Comparison of ENCODE assay signal across 10 mouse cellular contexts in the genomic region with DNA sequence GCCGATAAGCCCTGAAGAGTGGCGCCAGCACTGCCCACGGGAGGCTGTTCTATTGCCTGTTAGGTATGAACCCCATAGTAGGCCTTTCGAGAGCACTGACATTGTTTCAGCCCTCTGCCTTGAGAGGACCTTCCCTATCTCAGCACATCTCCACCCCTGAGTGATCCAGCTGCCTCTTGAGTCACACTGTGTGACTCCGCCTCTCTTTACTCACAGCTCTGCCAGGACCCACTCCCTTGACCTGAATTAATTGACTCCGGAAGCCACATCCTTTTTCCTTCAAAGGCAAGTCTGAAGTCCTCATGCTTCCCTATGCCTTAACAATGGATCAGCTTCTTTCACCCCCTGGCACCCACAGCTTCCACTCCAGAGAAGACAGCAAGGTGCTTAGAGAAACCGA. TPM values are rescaled to one million over a fixed set of nuclear protein-coding genes. Genes with fewer than 3 reads are reported as not detected.
DNase-seq lines count a peak whose midpoint lies in the region; ATAC-seq and TF ChIP-seq lines count a peak whose summit lies in the region.
"Had no signal": no experiment of that assay in that cellular context is flagged by ENCODE, and none has a peak within 500 bp of the region (broad histone marks: within the 10 kb centered on the region; RNA-seq: fewer than 3 reads in every experiment).

No protein-coding gene starts in this region.

- TF ChIP-seq EP300 in liver, embryonic 14.5 days (IDR thresholded peaks at IDR 0.05; ENCODE audit: low read depth) = no peak

- H3K9ac ChIP-seq in liver, embryonic 14.5 days (replicated peaks) = no peak overlapping the region

- peaks cover 16% of the 10 kb centered on the region for H3K36me3 ChIP-seq in megakaryocyte, embryonic 14.5 days (replicated peaks; ENCODE audit: low read length)
- no peaks in the 10 kb centered on the region for H3K36me3 ChIP-seq in liver, embryonic 14.5 days (replicated peaks; ENCODE audit: control insufficient read depth, insufficient read depth, low read depth)

- H3K27me3 ChIP-seq in megakaryocyte, embryonic 14.5 days (replicated peaks) = no peaks in the 10 kb centered on the region
- no peaks in the 10 kb centered on the region for H3K27me3 ChIP-seq in liver, embryonic 14.5 days (ENCODE audit: control insufficient read depth, insufficient read depth, low read length)

- H3K4me3 ChIP-seq in megakaryocyte, embryonic 14.5 days (replicated peaks) = peak overlapping the region; percentile 21
- H3K4me3 ChIP-seq in liver, embryonic 14.5 days (ENCODE audit: insufficient read depth in 1 of 2, low read depth in 2 of 2, low read length in 2 of 2) = no peak overlapping the region

- no peak for ATAC-seq in megakaryocyte, adult 5-6 weeks (ENCODE audit: poor library complexity, severe bottlenecking)
- no peak for ATAC-seq in liver, embryonic 14.5 days (ENCODE audit: insufficient read depth)

- H3K9me3 ChIP-seq in megakaryocyte, embryonic 14.5 days = no peaks in the 10 kb centered on the region
- H3K9me3 ChIP-seq in liver, embryonic 14.5 days (ENCODE audit: control insufficient read depth, low read length) = no peaks in the 10 kb centered on the region

- 49% methylated on average over 7 of the region's 7 CpGs for WGBS in liver, embryonic 14.5 days (ENCODE audit: insufficient replicate concordance)

- H3K4me2 ChIP-seq in liver, embryonic 14.5 days (ENCODE audit: low read depth) = peak overlapping the region; percentile 6; the same call in 1 of the 2 replicates

- no peak for TF ChIP-seq CTCF in liver, embryonic 14.5 days (IDR thresholded peaks at IDR 0.05; ENCODE audit: low read depth)

- peaks cover 66% of the 10 kb centered on the region for H3K4me1 ChIP-seq in megakaryocyte, embryonic 14.5 days
- peaks cover 18 to 31% of the 10 kb centered on the region in 2 experiments for H3K4me1 ChIP-seq in liver, embryonic 14.5 days (replicated peaks; ENCODE audit: control insufficient read depth in 2 of 2, insufficient read depth in 2 of 2, low read length in 1 of 2)

- H3K27ac ChIP-seq in liver, embryonic 14.5 days = peak overlapping the region; percentile 37

- DNase-seq in adrenal gland, postnatal 25 days = peak; percentile 51
- DNase-seq in liver, embryonic 14.5 days (ENCODE audit: low read depth in 3 of 3, low spot score in 3 of 3) = no peak
- no peak for DNase-seq in embryo, embryonic 9.5 days (ENCODE audit: extremely low spot score)
- DNase-seq in layer of hippocampus, postnatal 10 days (ENCODE audit: low spot score in 2 of 2) = no peak
- DNase-seq in urinary bladder, postnatal 25 days (ENCODE audit: low spot score) = no peak
- DNase-seq: cerebellum, adult 8-10 months; gastrocnemius, postnatal 36 days; layer of hippocampus, adult 9-11 months had no signal

RNA-seq across cellular contexts. Expression of a gene that starts 4.6 kb away (rescaled TPM):
- 59.1 and 85.0 TPM in 2 replicates for polyA plus RNA-seq in megakaryocyte, embryonic 14.5 days (2012; ENCODE audit: insufficient read depth, low replicate concordance)
- total RNA-seq in megakaryocyte, adult 5-6 weeks (2015) = 14.5 and 17.0 TPM in 2 replicates
- 3.8 and 6.1 TPM in 2 replicates for total RNA-seq in megakaryocyte, adult 5-6 weeks (2017)
- total RNA-seq in adrenal gland, postnatal 25 days (2021) = 35.5 and 37.7 TPM in 2 replicates
- polyA plus RNA-seq in liver, embryonic 14.5 days (2012; rRNA removed) = 2.5 TPM in 2 replicates
- polyA plus RNA-seq in liver, embryonic 14.5 days (2014; fragmentation: Nextera tagmentation; extraction: Ambion mirVana) = 1.0 and 1.2 TPM in 2 replicates
- total RNA-seq in layer of hippocampus, postnatal 10 days (2021) = 10 to 100 TPM; 31.9 to 34.6 TPM

RNA-seq across cellular contexts. Expression of a gene that starts 55.5 kb away (rescaled TPM):
- 0.32 and 10.4 TPM in 2 replicates for polyA plus RNA-seq in megakaryocyte, embryonic 14.5 days (2012; ENCODE audit: insufficient read depth, low replicate concordance)
- 3.5 and 6.2 TPM in 2 replicates for total RNA-seq in megakaryocyte, adult 5-6 weeks (2015)
- 10.2 and 12.5 TPM in 2 replicates for total RNA-seq in megakaryocyte, adult 5-6 weeks (2017)
- 34.2 and 35.9 TPM in 2 replicates for total RNA-seq in adrenal gland, postnatal 25 days (2021)
- 3.1 and 9.3 TPM in 2 replicates for polyA plus RNA-seq in liver, embryonic 14.5 days (2012; rRNA removed)
- polyA plus RNA-seq in liver, embryonic 14.5 days (2014; fragmentation: Nextera tagmentation; extraction: Ambion mirVana) = 14.6 and 16.5 TPM in 2 replicates
- 10 to 100 TPM; 22.5 to 24.3 TPM for total RNA-seq in layer of hippocampus, postnatal 10 days (2021)
